Mouse (Mus musculus) erythroblast, embryonic 14.5 days (primary cell): ENCODE results near the gene Olfr878.

ENCODE experiments used
- GATA1 ChIP-seq: IDR thresholded peaks from 2 replicates; pipeline ENCODE4 v1.6.1; 2012; ENCODE audit warnings: low read length, inconsistent platforms, mixed read lengths
- TAL1 ChIP-seq: IDR thresholded peaks from 3 replicates; pipeline ENCODE4 v1.6.1; 2012; ENCODE audit warnings: low read length, inconsistent platforms, mixed read lengths

GRCm38 (mm10) chr9:37932519-37932918 lies 14.9 kb downstream of the Olfr878 start:
- TF ChIP-seq TAL1 (no peak), GATA1 (no peak)
